Mouse (Mus musculus): ENCODE data around the gene Atraid. TPM values are rescaled to one million over a fixed set of nuclear protein-coding genes. Genes with fewer than 3 reads are reported as not detected.
"Not testable (repeated sequence)": the region's sequence is repeated elsewhere in the genome, so short reads cannot be mapped to it uniquely, and the experiment has no call there.

Gene Atraid
- 97.2 and 110 TPM in 2 replicates for polyA plus RNA-seq (2011; ENCODE audit: insufficient read length, low read depth, missing spikeins)

GRCm38 (mm10) chr5:31047848-31048762, at the start of gene Atraid:
Gene Atraid, plus strand, starts transcription at chr5:31048312.
- TF ChIP-seq POLR2A (IDR thresholded peaks at IDR 0.05; ENCODE audit: low read depth, low read length) (peak; percentile 92), CTCF (IDR thresholded peaks at IDR 0.05; ENCODE audit: borderline replicate concordance, insufficient read depth, low read length) (no peak)
- H3K27ac ChIP-seq (ENCODE audit: insufficient read depth, low read length), result peak within 1 kb of the TSS; percentile 91
- H3K4me3 ChIP-seq (ENCODE audit: insufficient read depth, low read length), result peak within 1 kb of the TSS; percentile 80
- no peaks in the 10 kb centered on the region for H3K4me1 ChIP-seq (ENCODE audit: control insufficient read depth, insufficient read depth, low read length)

GRCm38 (mm10) chr5:30999324-30999723, 48.8 kb upstream of the Atraid start:
- no peak overlapping the region for H3K4me3 ChIP-seq (ENCODE audit: insufficient read depth, low read length)
- TF ChIP-seq CTCF (IDR thresholded peaks at IDR 0.05; ENCODE audit: borderline replicate concordance, insufficient read depth, low read length) (no peak), POLR2A (IDR thresholded peaks at IDR 0.05; ENCODE audit: low read depth, low read length) (no peak)
- H3K4me1 ChIP-seq (ENCODE audit: control insufficient read depth, insufficient read depth, low read length), result peaks cover 8% of the 10 kb centered on the region
- no peak overlapping the region for H3K27ac ChIP-seq (ENCODE audit: insufficient read depth, low read length)

DNA sequence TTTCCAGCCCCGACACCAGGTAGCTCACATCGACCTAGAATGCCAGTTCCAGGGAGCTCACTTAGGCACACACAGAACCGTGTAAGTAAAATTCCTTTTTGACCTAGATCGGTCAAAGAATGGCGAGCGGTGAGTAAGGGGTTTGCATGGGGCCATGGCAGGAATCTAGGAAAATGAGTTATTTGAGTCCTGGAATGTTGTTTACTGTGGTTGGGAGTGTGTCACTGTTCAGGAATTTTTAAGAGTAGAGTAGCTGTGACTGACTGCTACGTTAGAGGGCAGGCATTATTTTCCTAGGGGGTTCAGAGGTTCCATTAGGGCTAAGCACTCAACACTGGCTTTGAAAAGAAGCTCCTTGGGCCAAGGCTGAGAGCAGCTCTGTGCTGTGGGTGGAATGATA, 48.0 kb upstream of the Atraid start:
- Histone ChIP-seq H3K4me3 (ENCODE audit: insufficient read depth, low read length) (no peak overlapping the region), H3K27ac (ENCODE audit: insufficient read depth, low read length) (peak overlapping the region; percentile 17)
- TF ChIP-seq CTCF (IDR thresholded peaks at IDR 0.05; ENCODE audit: borderline replicate concordance, insufficient read depth, low read length) (no peak), POLR2A (IDR thresholded peaks at IDR 0.05; ENCODE audit: low read depth, low read length) (no peak)

GRCm38 (mm10) chr5:31000993-31001392, 47.1 kb upstream of the Atraid start:
- peak overlapping the region; percentile 14; the same call in 1 of the 2 replicates for H3K27ac ChIP-seq (ENCODE audit: insufficient read depth, low read length)
- no peak overlapping the region for H3K4me3 ChIP-seq (ENCODE audit: insufficient read depth, low read length)
- H3K4me1 ChIP-seq (ENCODE audit: control insufficient read depth, insufficient read depth, low read length), result peaks cover 8% of the 10 kb centered on the region
- no peak for TF ChIP-seq CTCF (IDR thresholded peaks at IDR 0.05; ENCODE audit: borderline replicate concordance, insufficient read depth, low read length)
- no peak for TF ChIP-seq POLR2A (IDR thresholded peaks at IDR 0.05; ENCODE audit: low read depth, low read length)

More for the DNA sequence above, 48.0 kb upstream of the Atraid start:
- H3K4me1 ChIP-seq (ENCODE audit: control insufficient read depth, insufficient read depth, low read length), result peaks cover 8% of the 10 kb centered on the region

GRCm38 (mm10) chr5:31001560-31001959, 46.6 kb upstream of the Atraid start:
- Histone ChIP-seq H3K27ac (ENCODE audit: insufficient read depth, low read length) (no peak overlapping the region), H3K4me1 (ENCODE audit: control insufficient read depth, insufficient read depth, low read length) (peaks cover 8% of the 10 kb centered on the region), H3K4me3 (ENCODE audit: insufficient read depth, low read length) (no peak overlapping the region)
- no peak for TF ChIP-seq POLR2A (IDR thresholded peaks at IDR 0.05; ENCODE audit: low read depth, low read length)
- TF ChIP-seq CTCF (IDR thresholded peaks at IDR 0.05; ENCODE audit: borderline replicate concordance, insufficient read depth, low read length), result no peak

DNA sequence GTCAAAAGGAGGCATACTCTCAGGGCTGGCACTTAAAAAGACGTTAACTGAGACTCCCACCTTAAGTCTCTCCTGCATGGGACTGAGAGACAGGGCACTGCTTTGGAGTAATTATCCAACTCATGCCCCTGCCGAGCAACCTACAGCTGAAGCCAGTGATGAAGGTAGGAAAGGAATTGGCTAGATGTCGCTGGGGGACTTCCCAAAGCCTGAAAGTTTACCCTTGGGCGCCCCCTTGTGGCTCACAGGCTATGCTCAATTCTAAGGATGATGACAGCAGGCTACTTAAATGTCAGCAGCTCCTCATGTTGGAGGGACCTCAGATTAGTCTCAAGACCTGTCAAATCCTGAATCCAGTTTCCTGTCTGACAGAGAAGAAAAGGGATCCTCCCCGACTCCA, 43.9 kb upstream of the Atraid start:
- Histone ChIP-seq H3K27ac (ENCODE audit: insufficient read depth, low read length) (no peak overlapping the region), H3K4me1 (ENCODE audit: control insufficient read depth, insufficient read depth, low read length) (peaks cover 8% of the 10 kb centered on the region), H3K4me3 (ENCODE audit: insufficient read depth, low read length) (no peak overlapping the region)
- TF ChIP-seq POLR2A (IDR thresholded peaks at IDR 0.05; ENCODE audit: low read depth, low read length), result no peak
- TF ChIP-seq CTCF (IDR thresholded peaks at IDR 0.05; ENCODE audit: borderline replicate concordance, insufficient read depth, low read length), result peak; percentile 48; the same call in 1 of the 2 replicates

DNA sequence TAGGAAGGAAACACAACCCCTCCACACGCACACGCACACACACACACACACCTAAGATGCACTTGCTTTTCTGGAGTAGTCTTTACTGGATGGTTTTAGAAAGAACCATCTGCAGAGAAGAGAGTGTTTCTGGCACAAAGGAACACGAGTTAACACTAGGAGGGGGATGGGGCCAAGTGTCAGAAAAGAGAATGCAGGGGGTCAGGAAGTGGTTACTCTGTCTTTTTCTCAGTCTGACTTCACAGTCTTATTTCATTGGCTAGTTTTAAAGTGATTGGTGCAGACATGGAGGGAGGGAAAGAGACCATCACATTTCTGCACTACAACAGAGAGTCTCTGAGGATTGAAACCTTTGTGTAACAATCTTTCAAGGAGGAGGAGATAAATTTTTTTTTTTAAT, 35.4 kb upstream of the Atraid start:
- TF ChIP-seq CTCF (IDR thresholded peaks at IDR 0.05; ENCODE audit: borderline replicate concordance, insufficient read depth, low read length), result no peak
- no peak for TF ChIP-seq POLR2A (IDR thresholded peaks at IDR 0.05; ENCODE audit: low read depth, low read length)
- H3K4me3 ChIP-seq (ENCODE audit: insufficient read depth, low read length), result no peak overlapping the region
- no peak overlapping the region for H3K27ac ChIP-seq (ENCODE audit: insufficient read depth, low read length)
- no peaks in the 10 kb centered on the region for H3K4me1 ChIP-seq (ENCODE audit: control insufficient read depth, insufficient read depth, low read length)

GRCm38 (mm10) chr5:31015913-31016312, 32.2 kb upstream of the Atraid start:
- no peaks in the 10 kb centered on the region for H3K4me1 ChIP-seq (ENCODE audit: control insufficient read depth, insufficient read depth, low read length)
- H3K4me3 ChIP-seq (ENCODE audit: insufficient read depth, low read length), result no peak overlapping the region
- H3K27ac ChIP-seq (ENCODE audit: insufficient read depth, low read length), result no peak overlapping the region
- TF ChIP-seq CTCF (IDR thresholded peaks at IDR 0.05; ENCODE audit: borderline replicate concordance, insufficient read depth, low read length), result no peak

DNA sequence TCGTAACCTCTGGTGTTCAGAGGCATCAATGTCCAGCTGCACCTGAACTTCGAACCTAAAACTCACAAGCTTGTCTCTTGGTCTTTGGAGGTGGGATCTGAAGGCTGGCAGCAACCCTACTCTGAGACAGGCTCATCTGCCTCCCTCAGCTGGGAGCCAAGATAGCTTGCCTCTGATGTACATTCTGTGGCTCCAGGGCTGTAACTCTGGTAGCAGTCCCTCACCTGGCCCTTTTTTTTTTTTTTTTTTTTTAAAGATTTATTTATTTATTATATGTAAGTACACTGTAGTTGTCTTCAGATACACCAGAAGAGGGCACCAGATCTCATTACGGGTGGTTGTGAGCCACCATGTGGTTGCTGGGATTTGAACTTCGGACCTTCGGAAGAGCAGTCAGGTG, 26.3 kb upstream of the Atraid start:
- not testable (repeated sequence) for H3K4me3 ChIP-seq (ENCODE audit: insufficient read depth, low read length); H3K27ac ChIP-seq (ENCODE audit: insufficient read depth, low read length); H3K4me1 ChIP-seq (ENCODE audit: control insufficient read depth, insufficient read depth, low read length)

GRCm38 (mm10) chr5:31022690-31023089, 25.4 kb upstream of the Atraid start:
- H3K4me1 ChIP-seq (ENCODE audit: control insufficient read depth, insufficient read depth, low read length), result no peaks in the 10 kb centered on the region
- no peak overlapping the region for H3K27ac ChIP-seq (ENCODE audit: insufficient read depth, low read length)

More at GRCm38 (mm10) chr5:31022690-31023089, 25.4 kb upstream of the Atraid start:
- H3K4me3 ChIP-seq (ENCODE audit: insufficient read depth, low read length), result no peak overlapping the region
- TF ChIP-seq POLR2A (IDR thresholded peaks at IDR 0.05; ENCODE audit: low read depth, low read length) (no peak), CTCF (IDR thresholded peaks at IDR 0.05; ENCODE audit: borderline replicate concordance, insufficient read depth, low read length) (no peak)

All from embryonic fibroblast, embryonic 13.5 days (primary cell).